Mouse (Mus musculus): ENCODE data around the gene Hs3st6. TPM values are rescaled to one million over a fixed set of nuclear protein-coding genes. Genes with fewer than 3 reads are reported as not detected.

Hs3st6 gene
- polyA plus RNA-seq, 1 experiment from 2014 or later, result 0.24 TPM

DNA sequence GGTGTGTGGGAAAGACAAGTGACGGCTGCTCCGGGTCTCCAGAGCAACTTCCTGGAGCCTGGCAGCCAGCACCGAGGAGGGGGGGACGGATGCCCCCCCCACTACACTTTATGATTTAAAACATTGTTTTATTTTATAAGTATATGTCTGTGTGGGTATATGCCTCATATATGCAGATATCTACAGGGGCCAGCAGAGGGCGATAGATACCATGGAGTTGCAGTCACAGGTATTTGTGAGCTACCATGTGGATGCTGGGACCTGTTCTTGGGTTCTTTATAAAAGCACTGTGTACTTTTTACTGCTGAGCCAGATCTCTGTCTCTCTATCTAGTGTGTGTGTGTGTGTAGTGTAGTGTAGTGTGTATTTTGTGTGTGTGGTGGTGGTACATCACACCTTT lies 20.5 kb downstream of the Hs3st6 start:
- no peak overlapping the region for H3K4me2 ChIP-seq (ENCODE audit: low read depth, low read length)
- no peaks in the 10 kb centered on the region for H3K9me3 ChIP-seq (replicated peaks; ENCODE audit: control insufficient read depth, low read length)
- H3K27me3 ChIP-seq (ENCODE audit: control insufficient read depth, insufficient read depth, low read depth, low read length), result peaks cover 5% of the 10 kb centered on the region; the same call in 1 of the 2 replicates
- H3K27ac ChIP-seq (ENCODE audit: low read length), result no peak overlapping the region
- WGBS (ENCODE audit: insufficient replicate concordance), result 76% methylated on average over 5 of the region's 5 CpGs
- H3K36me3 ChIP-seq (ENCODE audit: control insufficient read depth, insufficient read depth), result no peaks in the 10 kb centered on the region
- no peak overlapping the region for H3K9ac ChIP-seq (ENCODE audit: low read depth, low read length)
- no peak for ATAC-seq (ENCODE audit: low read depth)
- no peak overlapping the region for H3K4me3 ChIP-seq (ENCODE audit: low read depth, low read length)
- peaks cover 2% of the 10 kb centered on the region; the same call in 1 of the 2 replicates for H3K4me1 ChIP-seq (ENCODE audit: control insufficient read depth, low read depth, low read length)

DNA sequence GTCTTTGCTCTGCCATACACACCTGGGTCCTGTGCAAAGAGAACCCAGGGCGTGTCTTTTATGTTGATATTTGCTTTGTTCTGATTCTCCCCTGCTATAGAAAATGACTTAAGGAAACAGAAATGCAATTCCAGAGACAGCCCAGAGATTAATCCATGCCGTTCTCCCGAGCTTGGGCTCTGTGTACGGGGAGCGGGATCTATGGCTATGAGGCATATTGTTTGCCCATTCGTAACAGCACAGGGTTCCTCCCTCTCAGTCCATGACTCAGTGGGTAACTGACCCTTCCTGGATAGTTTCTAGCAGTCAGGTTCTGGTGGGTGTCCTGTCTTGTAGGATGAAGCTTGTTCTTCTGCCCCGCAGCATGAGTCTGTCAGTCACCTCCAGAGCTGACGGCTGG lies 22.4 kb downstream of the Hs3st6 start:
- Histone ChIP-seq H3K4me3 (ENCODE audit: low read depth, low read length) (no peak overlapping the region), H3K27ac (ENCODE audit: low read length) (no peak overlapping the region), H3K9me3 (replicated peaks; ENCODE audit: control insufficient read depth, low read length) (no peaks in the 10 kb centered on the region), H3K9ac (ENCODE audit: low read depth, low read length) (no peak overlapping the region), H3K4me1 (ENCODE audit: control insufficient read depth, low read depth, low read length) (no peaks in the 10 kb centered on the region), H3K4me2 (ENCODE audit: low read depth, low read length) (no peak overlapping the region), H3K27me3 (ENCODE audit: control insufficient read depth, insufficient read depth, low read depth, low read length) (no peaks in the 10 kb centered on the region), H3K36me3 (ENCODE audit: control insufficient read depth, insufficient read depth) (no peaks in the 10 kb centered on the region)
- WGBS (ENCODE audit: insufficient replicate concordance), result 65% methylated on average over 8 of the region's 8 CpGs
- no peak for ATAC-seq (ENCODE audit: low read depth)

DNA sequence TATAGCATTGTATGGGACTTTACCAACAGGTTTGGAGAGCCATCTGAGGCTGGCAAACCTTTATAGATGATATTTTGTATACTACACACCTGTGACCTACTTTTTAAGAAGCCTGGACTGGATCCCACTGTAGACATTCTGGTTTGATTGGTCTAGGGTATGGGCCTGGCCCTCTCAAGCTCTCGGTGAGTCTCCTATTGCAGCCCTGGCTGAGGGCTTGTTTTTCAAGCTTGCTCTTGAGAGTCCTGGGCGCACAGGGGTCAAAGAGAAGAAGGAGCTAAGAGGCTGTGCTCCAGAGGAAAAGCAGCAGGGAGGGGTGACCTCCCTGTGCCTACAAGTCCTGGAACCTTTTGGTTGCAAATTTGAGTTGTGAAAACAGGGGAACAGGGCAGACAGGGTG lies 24.3 kb downstream of the Hs3st6 start:
- Histone ChIP-seq H3K4me3 (ENCODE audit: low read depth, low read length) (no peak overlapping the region), H3K4me1 (ENCODE audit: control insufficient read depth, low read depth, low read length) (no peaks in the 10 kb centered on the region), H3K36me3 (ENCODE audit: control insufficient read depth, insufficient read depth) (no peaks in the 10 kb centered on the region), H3K9me3 (replicated peaks; ENCODE audit: control insufficient read depth, low read length) (no peaks in the 10 kb centered on the region), H3K9ac (ENCODE audit: low read depth, low read length) (no peak overlapping the region), H3K27ac (ENCODE audit: low read length) (no peak overlapping the region), H3K27me3 (ENCODE audit: control insufficient read depth, insufficient read depth, low read depth, low read length) (no peaks in the 10 kb centered on the region), H3K4me2 (ENCODE audit: low read depth, low read length) (no peak overlapping the region)
- 67% methylated on average over 2 of the region's 2 CpGs for WGBS (ENCODE audit: insufficient replicate concordance)
- no peak for ATAC-seq (ENCODE audit: low read depth)

DNA sequence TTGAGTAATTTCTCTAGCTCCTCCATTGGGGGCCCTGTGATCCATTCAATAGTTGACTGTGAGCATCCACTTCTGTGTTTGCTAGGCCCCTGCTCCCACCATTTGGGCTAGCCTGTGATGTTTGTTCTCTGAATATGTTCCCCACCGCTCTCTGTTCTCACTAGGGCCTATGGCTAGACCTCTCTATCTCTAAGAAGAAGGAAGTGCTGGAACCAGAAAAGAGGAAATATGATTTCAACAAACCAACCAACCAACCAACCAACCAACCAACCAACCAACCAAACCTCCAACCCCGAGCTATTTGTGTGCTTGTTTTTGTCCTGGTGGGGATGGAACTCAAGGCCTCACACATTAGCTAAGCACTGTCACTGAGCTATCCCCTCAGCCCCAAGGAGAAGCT lies 28.0 kb downstream of the Hs3st6 start:
- Histone ChIP-seq H3K9me3 (replicated peaks; ENCODE audit: control insufficient read depth, low read length) (no peaks in the 10 kb centered on the region), H3K4me3 (ENCODE audit: low read depth, low read length) (no peak overlapping the region), H3K9ac (ENCODE audit: low read depth, low read length) (no peak overlapping the region), H3K27me3 (ENCODE audit: control insufficient read depth, insufficient read depth, low read depth, low read length) (no peaks in the 10 kb centered on the region), H3K27ac (ENCODE audit: low read length) (no peak overlapping the region), H3K36me3 (ENCODE audit: control insufficient read depth, insufficient read depth) (no peaks in the 10 kb centered on the region), H3K4me1 (ENCODE audit: control insufficient read depth, low read depth, low read length) (no peaks in the 10 kb centered on the region), H3K4me2 (ENCODE audit: low read depth, low read length) (no peak overlapping the region)
- no peak for ATAC-seq (ENCODE audit: low read depth)
- WGBS (ENCODE audit: insufficient replicate concordance), result 38% methylated on average over 2 of the region's 2 CpGs

DNA sequence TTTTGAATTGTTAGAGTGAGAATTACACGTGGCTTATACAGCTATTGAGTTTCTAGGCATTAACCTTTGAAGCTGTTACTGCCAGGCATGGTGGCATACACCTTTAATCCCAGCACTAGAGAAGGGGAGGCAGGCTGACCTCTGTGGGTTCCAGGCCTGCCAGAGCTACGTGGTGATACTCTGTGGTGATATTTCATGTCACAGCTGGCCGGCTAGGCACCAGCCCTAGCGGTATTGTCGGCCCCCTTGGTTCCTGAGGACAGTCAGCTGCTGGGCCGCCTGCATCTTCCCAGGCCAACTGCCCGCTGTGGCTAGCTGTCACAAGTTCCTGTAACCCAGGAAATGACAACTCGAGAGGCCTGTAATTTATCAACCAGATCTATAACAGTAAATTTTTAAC lies 39.4 kb downstream of the Hs3st6 start:
- H3K4me2 ChIP-seq (ENCODE audit: low read depth, low read length), result no peak overlapping the region
- no peak overlapping the region for H3K27ac ChIP-seq (ENCODE audit: low read length)
- ATAC-seq (ENCODE audit: low read depth), result no peak
- H3K36me3 ChIP-seq (ENCODE audit: control insufficient read depth, insufficient read depth), result no peaks in the 10 kb centered on the region
- no peaks in the 10 kb centered on the region for H3K4me1 ChIP-seq (ENCODE audit: control insufficient read depth, low read depth, low read length)
- H3K9me3 ChIP-seq (replicated peaks; ENCODE audit: control insufficient read depth, low read length), result no peaks in the 10 kb centered on the region
- 31% methylated on average over 8 of the region's 8 CpGs for WGBS (ENCODE audit: insufficient replicate concordance)
- H3K27me3 ChIP-seq (ENCODE audit: control insufficient read depth, insufficient read depth, low read depth, low read length), result no peaks in the 10 kb centered on the region
- no peak overlapping the region for H3K9ac ChIP-seq (ENCODE audit: low read depth, low read length)
- H3K4me3 ChIP-seq (ENCODE audit: low read depth, low read length), result no peak overlapping the region

DNA sequence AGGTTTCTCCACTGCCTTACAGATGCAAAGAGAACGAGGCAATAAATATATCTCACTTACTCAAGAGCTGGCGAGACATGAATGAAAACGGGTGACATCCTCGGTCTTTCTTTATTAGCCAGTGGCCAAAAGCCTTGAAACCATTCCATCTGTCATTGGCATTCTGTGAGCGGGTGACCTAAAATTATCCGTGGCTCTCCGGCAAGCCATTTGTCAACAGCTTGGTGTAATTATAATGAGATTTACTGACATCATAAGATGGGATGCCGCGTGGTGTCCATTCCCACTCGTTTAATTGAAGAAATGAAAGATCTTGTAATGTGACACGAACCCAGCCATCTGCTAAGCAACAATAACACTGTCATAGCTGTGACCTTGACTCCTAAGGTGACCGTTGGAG lies 42.0 kb downstream of the Hs3st6 start:
- no peak overlapping the region for H3K4me2 ChIP-seq (ENCODE audit: low read depth, low read length)
- WGBS (ENCODE audit: insufficient replicate concordance), result 65% methylated on average over 12 of the region's 12 CpGs

DNA sequence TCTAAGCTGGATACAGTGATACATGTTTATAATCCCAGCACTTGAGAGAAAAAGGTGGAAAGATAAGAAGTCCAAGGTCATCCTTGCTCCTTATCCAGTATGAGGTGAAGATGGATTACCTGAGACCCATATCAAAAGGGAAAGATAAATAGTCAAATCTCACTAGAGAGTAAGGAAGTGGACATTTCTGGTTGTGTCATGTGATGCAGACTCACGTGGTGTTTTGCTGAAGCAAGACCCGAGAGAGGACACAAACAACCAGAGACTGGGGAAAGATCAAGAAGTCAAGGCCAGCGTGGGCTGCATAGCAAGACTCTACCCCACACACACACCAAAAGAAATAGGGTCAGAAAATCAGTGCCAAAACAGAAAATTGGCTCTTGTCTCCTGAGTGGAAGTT lies 44.2 kb downstream of the Hs3st6 start:
- Histone ChIP-seq H3K27me3 (ENCODE audit: control insufficient read depth, insufficient read depth, low read depth, low read length) (peaks cover 3% of the 10 kb centered on the region; the same call in 1 of the 2 replicates), H3K4me2 (ENCODE audit: low read depth, low read length) (no peak overlapping the region), H3K36me3 (ENCODE audit: control insufficient read depth, insufficient read depth) (no peaks in the 10 kb centered on the region), H3K4me3 (ENCODE audit: low read depth, low read length) (no peak overlapping the region), H3K4me1 (ENCODE audit: control insufficient read depth, low read depth, low read length) (peaks cover 4% of the 10 kb centered on the region; the same call in 1 of the 2 replicates), H3K9ac (ENCODE audit: low read depth, low read length) (no peak overlapping the region), H3K27ac (ENCODE audit: low read length) (no peak overlapping the region), H3K9me3 (replicated peaks; ENCODE audit: control insufficient read depth, low read length) (no peaks in the 10 kb centered on the region)
- no peak for ATAC-seq (ENCODE audit: low read depth)
- 32% methylated on average over 3 of the region's 3 CpGs for WGBS (ENCODE audit: insufficient replicate concordance)

More for the DNA sequence above, 42.0 kb downstream of the Hs3st6 start:
- ATAC-seq (ENCODE audit: low read depth), result no peak
- Histone ChIP-seq H3K9ac (ENCODE audit: low read depth, low read length) (no peak overlapping the region), H3K4me1 (ENCODE audit: control insufficient read depth, low read depth, low read length) (peaks cover 4% of the 10 kb centered on the region; the same call in 1 of the 2 replicates), H3K27me3 (ENCODE audit: control insufficient read depth, insufficient read depth, low read depth, low read length) (peaks cover 3% of the 10 kb centered on the region; the same call in 1 of the 2 replicates), H3K4me3 (ENCODE audit: low read depth, low read length) (no peak overlapping the region), H3K9me3 (replicated peaks; ENCODE audit: control insufficient read depth, low read length) (no peaks in the 10 kb centered on the region), H3K36me3 (ENCODE audit: control insufficient read depth, insufficient read depth) (no peaks in the 10 kb centered on the region), H3K27ac (ENCODE audit: low read length) (no peak overlapping the region)

DNA sequence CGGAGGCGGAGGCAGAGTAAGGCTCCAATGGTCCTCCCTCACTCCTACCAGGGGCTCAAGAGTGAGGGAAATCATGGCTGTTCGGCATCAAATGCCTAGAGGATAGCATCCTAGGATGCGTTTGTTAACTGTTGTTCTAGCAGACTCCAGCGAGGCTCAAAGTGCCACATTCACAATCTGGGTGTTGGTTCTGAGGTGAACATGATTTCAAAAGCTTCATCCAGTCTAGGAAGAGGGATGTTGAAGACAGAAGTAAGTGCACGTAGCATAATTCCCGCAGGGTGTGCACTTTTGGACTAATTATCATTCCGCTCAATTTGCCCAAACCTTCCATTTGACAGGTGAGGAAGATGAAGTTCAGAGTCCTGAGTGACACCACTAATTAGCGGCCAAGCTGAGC lies 45.4 kb downstream of the Hs3st6 start:
- peaks cover 4% of the 10 kb centered on the region; the same call in 1 of the 2 replicates for H3K4me1 ChIP-seq (ENCODE audit: control insufficient read depth, low read depth, low read length)
- no peaks in the 10 kb centered on the region for H3K36me3 ChIP-seq (ENCODE audit: control insufficient read depth, insufficient read depth)
- 60% methylated on average over 8 of the region's 9 CpGs for WGBS (ENCODE audit: insufficient replicate concordance)
- no peak overlapping the region for H3K4me3 ChIP-seq (ENCODE audit: low read depth, low read length)
- H3K27ac ChIP-seq (ENCODE audit: low read length), result no peak overlapping the region
- ATAC-seq (ENCODE audit: low read depth), result no peak
- no peak overlapping the region for H3K9ac ChIP-seq (ENCODE audit: low read depth, low read length)
- H3K4me2 ChIP-seq (ENCODE audit: low read depth, low read length), result no peak overlapping the region
- no peaks in the 10 kb centered on the region for H3K9me3 ChIP-seq (replicated peaks; ENCODE audit: control insufficient read depth, low read length)
- H3K27me3 ChIP-seq (ENCODE audit: control insufficient read depth, insufficient read depth, low read depth, low read length), result peaks cover 3% of the 10 kb centered on the region; the same call in 1 of the 2 replicates

DNA sequence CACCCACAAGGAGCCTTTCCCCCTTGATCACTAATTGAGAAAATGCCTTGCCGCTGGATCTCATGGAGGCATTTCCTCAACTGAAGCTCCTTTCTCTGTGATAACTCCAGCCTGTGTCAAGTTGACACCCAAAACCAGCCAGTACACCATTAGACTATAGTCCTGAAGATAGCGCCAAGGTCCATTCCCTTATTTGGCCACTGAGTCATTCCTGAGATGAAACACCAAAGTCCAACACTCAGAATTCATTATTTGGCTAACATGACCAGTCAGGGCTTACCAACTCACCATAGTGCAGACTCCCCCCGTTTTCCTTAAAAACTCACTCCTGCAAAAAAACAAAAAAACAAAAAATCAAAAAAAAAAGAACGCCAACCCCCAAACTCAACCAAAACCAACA lies 46.7 kb downstream of the Hs3st6 start:
- H3K4me3 ChIP-seq (ENCODE audit: low read depth, low read length), result no peak overlapping the region
- WGBS (ENCODE audit: insufficient replicate concordance), result 72% methylated on average over 4 of the region's 4 CpGs

More for the DNA sequence above, 46.7 kb downstream of the Hs3st6 start:
- ATAC-seq (ENCODE audit: low read depth), result no peak
- H3K4me2 ChIP-seq (ENCODE audit: low read depth, low read length), result no peak overlapping the region
- peaks cover 3% of the 10 kb centered on the region; the same call in 1 of the 2 replicates for H3K27me3 ChIP-seq (ENCODE audit: control insufficient read depth, insufficient read depth, low read depth, low read length)
- no peaks in the 10 kb centered on the region for H3K9me3 ChIP-seq (replicated peaks; ENCODE audit: control insufficient read depth, low read length)
- H3K9ac ChIP-seq (ENCODE audit: low read depth, low read length), result no peak overlapping the region
- H3K4me1 ChIP-seq (ENCODE audit: control insufficient read depth, low read depth, low read length), result peaks cover 9% of the 10 kb centered on the region
- no peaks in the 10 kb centered on the region for H3K36me3 ChIP-seq (ENCODE audit: control insufficient read depth, insufficient read depth)
- H3K27ac ChIP-seq (ENCODE audit: low read length), result no peak overlapping the region

All from liver, embryonic 16.5 days (tissue).